Mouse (Mus musculus) embryo, embryonic 11 days (tissue): Measurements from ENCODE around the gene Cmtm5.
"Not testable (repeated sequence)": the region's sequence is repeated elsewhere in the genome, so short reads cannot be mapped to it uniquely, and the experiment has no call there.

Experiments
- DNase-seq: peaks from one replicate; pipeline ENCODE4 v3.0.0-alpha.2; 2015

Gene Cmtm5

GRCm38 (mm10) chr14:54936831-54937160, 735 bp downstream of the Cmtm5 start:
- peak; percentile 27 for DNase-seq

GRCm38 (mm10) chr14:54937361-54938182, 1.5 kb downstream of the Cmtm5 start:
- no peak for DNase-seq

GRCm38 (mm10) chr14:54938431-54939219, 2.6 kb downstream of the Cmtm5 start:
- DNase-seq, result no peak

GRCm38 (mm10) chr14:54939434-54940175, 3.5 kb downstream of the Cmtm5 start:
- peak; percentile 70 for DNase-seq

GRCm38 (mm10) chr14:54940176-54940530, 4.1 kb downstream of the Cmtm5 start:
- DNase-seq, result no peak

GRCm38 (mm10) chr14:54941024-54941978, 5.2 kb downstream of the Cmtm5 start:
- no peak for DNase-seq

GRCm38 (mm10) chr14:54942479-54942878, 6.4 kb downstream of the Cmtm5 start:
- no peak for DNase-seq

GRCm38 (mm10) chr14:54943971-54944370, 7.9 kb downstream of the Cmtm5 start:
- no peak for DNase-seq

GRCm38 (mm10) chr14:54944939-54945338, 8.9 kb downstream of the Cmtm5 start:
- DNase-seq, result no peak

GRCm38 (mm10) chr14:54945975-54946704, 10.1 kb downstream of the Cmtm5 start:
- DNase-seq, result no peak

- DNase-seq, result not testable (repeated sequence)
Measured at GRCm38 (mm10) chr14:54947008-54947407, 10.9 kb downstream of the Cmtm5 start.

GRCm38 (mm10) chr14:54948781-54949180, 12.7 kb downstream of the Cmtm5 start:
- no peak for DNase-seq

GRCm38 (mm10) chr14:54950493-54950892, 14.4 kb downstream of the Cmtm5 start:
- no peak for DNase-seq

- DNase-seq, result no peak
Measured at GRCm38 (mm10) chr14:54951587-54951986, 15.5 kb downstream of the Cmtm5 start.

GRCm38 (mm10) chr14:54953664-54954206, 17.7 kb downstream of the Cmtm5 start:
- DNase-seq, result no peak

GRCm38 (mm10) chr14:54954474-54954873, 18.4 kb downstream of the Cmtm5 start:
- DNase-seq, result no peak

GRCm38 (mm10) chr14:54955481-54955880, 19.4 kb downstream of the Cmtm5 start:
- no peak for DNase-seq

- DNase-seq, result no peak
Measured at GRCm38 (mm10) chr14:54956533-54956932, 20.5 kb downstream of the Cmtm5 start.

- no peak for DNase-seq
Measured at GRCm38 (mm10) chr14:54958503-54958902, 22.4 kb downstream of the Cmtm5 start.

GRCm38 (mm10) chr14:54959197-54959596, 23.1 kb downstream of the Cmtm5 start:
- no peak for DNase-seq
